Mouse (Mus musculus) naive thymus-derived CD4-positive, alpha-beta T cell, adult 2 months (primary cell): ENCODE measurements around the gene Plppr1.

Experiments used
- DNase-seq: peaks from one replicate; pipeline ENCODE4 v3.0.0-alpha.2; 2011; ENCODE audit warnings: low read depth

Plppr1 gene

DNA sequence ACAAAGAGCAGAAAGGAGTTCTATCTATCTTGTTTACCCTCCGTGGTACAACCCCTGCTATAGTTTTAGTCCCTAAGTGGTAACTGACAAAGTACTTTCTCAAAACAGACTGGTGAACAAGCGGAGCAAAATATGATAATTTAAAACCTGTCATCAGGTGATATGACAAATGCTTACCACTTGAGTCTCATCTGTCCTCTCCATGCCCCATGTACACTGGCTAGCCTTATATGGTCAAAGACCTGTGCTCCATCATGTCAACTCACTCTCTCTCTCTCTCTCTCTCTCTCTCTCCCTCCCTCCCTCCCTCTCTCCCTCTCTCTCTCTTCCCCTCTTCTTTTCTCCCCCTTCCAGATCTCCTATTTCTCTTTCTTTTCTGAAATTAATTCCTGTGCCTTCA is 59.8 kb downstream of the Plppr1 start:
- no peak for DNase-seq

DNA sequence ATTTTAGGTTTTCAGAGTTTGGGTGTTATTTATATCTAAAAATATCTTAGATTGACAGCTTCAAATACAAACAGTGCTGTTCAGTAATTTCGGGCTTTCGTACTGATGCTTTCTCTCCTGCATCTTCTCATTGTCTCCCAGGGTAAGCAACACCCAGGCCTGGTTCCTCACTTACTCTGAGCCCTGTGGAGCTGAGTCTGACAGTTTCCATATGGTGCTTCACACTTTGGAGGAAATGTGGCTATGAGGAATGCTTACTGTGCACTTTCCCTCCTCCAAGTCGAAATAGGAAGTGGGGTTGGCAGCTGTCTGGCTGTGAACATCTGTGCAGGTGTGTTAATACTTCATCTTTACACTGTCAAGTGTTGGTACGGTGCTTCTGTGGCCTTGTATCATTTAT is 85.7 kb downstream of the Plppr1 start:
- no peak for DNase-seq

DNA sequence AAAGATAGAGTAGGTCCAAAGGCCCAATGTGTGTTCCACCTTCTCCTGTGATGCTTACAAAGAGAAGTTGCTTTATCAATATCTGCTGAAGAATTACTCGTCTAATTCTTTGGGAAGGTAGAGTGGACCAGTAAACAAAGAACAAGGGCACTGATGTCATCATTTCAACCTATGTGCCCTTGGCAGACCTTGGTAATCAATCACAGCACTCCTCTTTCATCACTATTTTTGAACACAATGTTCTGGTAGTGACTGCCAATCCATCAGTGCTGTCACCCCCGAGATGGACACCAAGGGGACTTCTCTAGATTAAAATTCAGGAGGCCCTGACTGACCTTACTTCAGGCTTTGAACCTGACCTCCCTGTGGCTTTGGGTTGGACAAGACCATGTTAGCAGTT is 89.7 kb downstream of the Plppr1 start:
- no peak for DNase-seq

DNA sequence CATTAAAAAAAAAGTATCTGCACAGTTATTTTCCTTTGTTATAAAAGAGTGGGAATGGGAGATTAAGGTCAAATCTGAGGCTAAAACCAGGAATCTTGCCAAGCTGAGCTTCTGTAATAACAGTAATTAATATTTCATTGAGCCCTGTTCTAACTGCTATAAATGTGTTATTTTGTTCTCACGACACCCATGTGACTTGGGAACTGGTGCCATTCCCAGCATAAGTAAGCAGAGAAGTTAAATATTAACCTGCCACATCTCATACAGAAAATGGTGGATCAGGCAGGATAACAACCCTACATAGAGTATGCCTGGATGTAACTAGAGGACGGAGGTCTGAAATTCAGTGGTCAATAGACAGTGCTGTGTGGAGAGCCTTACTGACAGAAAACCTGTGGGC is 90.2 kb downstream of the Plppr1 start:
- DNase-seq = no peak

DNA sequence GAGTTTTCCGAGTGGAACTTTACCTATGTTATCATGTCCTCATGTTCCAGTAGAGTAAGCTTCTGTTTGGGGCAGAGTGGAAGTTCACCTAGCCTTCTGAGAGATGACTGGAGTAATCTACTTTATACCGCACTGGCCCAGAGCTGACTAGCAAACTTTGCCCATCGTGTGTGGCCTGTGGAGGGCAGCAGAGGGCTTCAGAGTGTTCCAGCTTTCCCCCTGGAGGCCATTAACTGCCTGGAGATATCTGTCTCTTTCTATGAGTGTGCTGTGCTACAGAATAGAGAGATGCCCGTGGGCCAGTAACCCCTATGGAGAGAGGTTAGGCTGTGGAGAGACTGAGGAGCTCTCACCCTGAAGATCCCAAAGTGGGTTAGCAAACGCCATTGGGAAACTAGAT is 94.8 kb downstream of the Plppr1 start:
- DNase-seq = no peak

DNA sequence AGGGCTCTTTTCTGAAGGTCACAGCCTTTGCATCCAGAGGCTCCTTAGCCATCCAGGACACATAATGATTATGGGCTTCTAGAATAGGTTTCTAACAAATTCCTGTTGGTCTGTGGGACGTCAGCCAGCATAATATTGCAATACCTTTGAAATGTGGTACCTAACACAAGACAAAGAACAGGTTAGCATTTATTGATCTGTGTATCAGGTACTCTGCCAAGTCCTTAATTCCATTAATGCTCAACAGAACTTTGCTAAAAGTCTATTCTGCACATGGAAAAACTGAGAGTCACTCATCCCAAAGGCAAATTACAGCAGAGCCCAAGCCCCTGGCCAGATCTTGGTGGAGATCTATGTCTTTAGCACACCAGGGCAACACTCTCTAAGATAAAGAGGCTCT is 97.7 kb downstream of the Plppr1 start:
- DNase-seq = no peak

DNA sequence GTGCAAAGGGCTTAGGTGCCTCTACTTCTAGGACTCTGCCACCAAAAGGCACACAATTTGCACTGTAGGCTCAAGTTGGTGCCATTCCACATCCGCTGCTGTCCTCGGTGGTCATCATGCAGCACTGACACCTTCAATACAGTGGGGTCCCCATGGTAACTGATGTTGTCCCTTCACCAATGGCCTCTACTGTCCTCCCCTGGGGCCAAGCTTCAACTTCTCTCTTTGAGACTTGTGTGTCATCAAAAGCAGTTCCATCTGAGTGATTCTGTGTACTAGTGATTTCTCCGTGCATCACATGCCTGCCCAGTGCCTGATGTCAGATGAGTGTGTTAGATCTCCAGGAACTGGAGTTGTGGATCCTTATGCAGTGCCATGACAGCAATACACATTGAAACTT is 104.2 kb downstream of the Plppr1 start:
- no peak for DNase-seq

DNA sequence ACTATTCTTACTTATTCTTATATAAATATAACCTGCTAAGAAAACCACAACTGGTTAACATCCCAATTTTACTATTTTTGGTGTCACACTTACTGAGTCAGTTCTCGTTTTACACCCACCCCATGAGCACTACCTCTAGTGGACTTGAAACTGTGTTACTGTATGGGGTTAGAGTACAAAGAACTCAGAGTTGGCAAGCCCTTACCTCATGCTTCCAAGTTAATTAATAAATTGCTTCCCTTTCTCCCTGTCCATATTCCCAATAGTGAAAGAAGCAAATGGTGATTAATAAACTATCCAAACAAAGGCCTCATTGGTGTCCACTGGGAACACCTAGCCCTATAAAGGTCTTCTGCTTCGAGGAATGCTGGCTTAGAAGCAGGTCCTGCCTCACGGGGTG is 107.3 kb downstream of the Plppr1 start:
- no peak for DNase-seq

DNA sequence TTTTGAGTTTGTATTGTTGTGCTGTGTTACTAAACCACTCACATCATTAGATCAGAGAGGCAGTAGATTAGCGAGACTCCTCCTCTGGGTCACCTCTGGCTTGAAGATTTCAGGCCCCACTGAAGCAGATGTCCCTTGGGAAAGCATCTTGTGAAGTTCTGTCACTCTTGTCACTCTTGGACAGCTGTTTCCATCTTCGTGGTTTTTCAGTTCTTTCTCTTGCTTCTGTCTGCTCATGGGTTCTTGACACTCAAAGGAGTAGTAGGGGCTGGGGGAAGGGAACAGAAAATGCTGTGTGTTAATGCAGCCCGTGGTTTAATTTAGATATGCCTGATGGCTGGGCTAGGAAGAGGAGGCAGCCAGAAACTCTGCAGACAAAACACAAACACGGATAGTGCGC is 108.0 kb downstream of the Plppr1 start:
- no peak for DNase-seq

DNA sequence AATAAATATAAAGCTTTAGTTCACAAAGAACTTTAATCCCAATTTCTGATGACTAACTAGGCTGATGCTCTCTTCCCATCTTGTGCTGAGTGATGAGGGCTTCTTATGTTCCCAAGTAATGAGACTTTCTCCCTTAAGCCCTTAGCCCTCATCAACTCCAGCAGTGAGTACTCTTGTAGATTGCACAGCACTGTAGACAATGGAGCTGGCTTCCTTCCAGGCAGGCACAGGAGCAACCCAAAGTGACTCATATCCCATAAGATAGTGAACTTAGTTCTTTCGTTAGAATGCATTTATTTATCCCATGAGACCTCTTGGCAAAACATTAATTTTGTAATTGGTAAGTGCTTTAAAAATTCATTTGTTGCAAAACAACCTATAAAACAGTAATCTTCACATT is 110.4 kb downstream of the Plppr1 start:
- DNase-seq = no peak

DNA sequence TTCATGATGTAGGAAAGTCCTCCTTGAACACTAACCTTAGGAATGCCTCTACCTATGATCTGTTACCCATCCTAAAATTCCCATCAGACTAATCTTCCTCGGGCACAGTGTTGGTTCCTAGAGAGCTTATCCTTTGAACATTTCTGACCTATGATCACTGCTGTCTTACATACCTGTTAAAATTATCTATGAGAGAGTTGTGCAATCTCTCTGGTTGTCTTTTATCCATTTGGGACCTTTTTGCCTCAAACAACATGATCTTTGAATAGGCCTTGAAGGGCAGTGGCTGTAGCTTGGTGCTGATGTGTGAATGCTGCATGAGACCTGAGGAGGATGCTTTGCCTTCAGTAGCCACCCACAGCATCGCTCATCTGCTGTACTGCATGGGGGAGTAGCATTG is 119.0 kb downstream of the Plppr1 start:
- no peak for DNase-seq

DNA sequence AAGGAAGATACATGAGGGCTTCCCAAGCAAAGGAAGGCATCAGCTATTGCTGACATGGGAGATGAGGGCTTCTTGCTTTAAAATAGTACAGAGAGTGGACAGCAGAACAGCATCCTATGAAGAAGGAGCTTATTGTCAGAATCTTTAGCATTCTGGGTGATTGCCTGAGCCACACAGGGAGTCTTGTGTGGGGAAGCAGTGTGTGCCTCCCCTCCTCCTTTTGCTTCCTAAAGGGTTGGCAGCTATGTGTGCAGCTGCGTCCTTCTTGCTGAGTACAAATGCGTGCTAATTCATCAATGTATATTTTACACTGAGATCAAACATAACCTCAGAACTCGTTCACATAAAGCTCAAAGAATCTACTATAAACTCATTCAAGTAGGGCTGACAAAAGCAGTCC is 119.8 kb downstream of the Plppr1 start:
- no peak for DNase-seq

DNA sequence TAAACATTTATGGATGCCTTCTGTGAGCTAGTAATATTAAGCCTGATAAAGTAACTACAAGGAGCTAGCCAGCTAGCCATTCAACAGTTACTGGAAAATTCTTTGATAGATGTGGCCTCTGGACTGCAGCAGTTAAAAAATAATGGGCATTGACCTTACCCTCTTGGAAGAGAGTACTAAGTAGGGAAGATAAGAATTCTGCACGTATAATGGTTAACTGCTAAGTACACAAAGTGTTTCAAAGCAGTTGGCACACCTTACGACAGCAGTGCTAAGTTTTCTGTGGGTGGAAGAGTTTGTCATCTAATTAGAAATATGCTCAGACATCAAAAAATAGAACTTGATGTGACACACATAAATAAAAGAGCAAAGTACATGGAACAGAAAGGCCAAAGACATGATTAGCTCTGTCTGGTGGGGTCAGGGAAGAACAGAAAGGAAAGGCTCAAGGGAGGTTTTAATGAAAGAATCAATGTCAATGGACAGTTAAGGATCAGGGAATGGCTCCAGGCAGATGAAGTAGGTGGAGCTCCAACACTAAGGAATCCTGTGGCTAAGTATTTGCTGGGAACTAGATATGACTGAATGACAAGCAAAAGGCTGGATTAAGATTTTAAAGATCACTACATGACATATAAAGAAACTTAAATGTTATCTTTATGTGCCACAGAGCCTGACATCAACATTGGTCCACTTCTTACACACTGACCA is 120.6 kb downstream of the Plppr1 start:
- DNase-seq = no peak

DNA sequence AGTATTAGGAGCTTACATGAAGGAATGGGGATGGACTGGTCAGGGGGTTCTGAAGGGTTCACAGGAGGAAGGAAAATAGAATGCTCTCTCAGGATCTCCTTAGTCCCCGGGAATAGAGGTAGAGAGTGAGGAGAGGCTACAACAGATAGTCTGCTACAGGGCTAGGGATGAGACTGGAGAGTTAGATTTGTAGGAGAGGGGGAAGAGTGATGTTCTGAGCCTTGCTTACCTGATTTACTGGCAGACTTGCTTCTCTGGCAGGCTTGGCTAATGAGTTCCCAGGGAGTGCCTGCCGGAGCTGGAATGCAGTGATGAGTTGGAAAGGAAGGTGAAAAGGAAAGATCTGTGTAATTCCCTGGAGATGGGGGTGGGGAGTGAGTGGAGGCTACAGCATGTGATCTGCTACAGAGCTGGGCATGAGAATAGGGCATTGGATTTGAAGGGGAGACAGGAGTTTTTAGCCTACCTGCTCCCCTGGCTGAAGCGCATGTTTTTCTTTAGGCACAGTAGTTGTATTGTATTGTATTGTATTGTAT is 131.0 kb downstream of the Plppr1 start:
- no peak for DNase-seq

DNA sequence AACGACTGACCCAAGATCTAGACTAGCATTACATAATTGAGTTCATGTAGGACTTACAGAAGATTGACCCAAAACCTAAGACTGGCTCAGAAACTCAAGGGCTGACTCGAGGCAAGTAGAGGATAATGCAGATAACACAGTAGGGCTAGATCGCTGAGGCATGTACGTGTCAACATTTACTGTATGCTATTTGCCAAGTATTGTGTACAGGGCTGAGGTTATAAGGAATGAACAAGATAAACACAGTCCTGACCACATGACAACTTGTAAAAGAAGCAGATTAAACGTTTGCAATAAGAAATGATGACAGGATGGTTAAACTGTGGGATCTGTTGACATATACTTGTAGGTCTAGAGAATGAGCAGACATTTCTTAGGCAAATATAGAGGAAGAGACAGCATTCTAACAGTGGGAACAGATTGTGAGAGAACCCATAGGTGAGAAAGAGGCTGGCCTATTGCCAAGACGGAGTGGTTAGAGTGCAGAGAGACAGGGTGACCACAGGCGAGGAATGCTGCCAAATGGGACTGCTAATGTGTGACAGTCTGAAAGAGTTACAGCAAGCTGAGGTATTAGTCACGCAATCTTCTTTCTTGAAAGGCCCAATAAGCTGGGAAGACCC is 138.2 kb downstream of the Plppr1 start:
- DNase-seq = no peak

DNA sequence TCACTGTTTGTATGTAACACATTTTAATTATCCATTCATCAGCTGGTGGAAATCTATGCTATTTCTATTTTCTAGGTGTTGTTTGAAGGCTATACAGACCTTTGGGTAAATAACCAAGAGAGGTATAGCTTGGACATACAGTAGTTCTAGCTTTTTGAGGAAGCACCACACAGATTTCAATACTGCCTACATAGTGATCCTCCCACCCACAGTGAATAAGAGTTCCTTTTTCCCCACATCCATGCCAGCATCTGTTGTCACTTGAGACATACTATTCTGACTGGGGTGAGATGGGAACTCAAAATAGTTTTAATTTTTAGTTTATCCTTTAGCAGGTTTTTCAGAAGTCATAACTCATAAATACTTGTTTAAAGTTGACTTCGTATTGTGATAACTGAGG is 151.4 kb downstream of the Plppr1 start:
- DNase-seq = no peak

DNA sequence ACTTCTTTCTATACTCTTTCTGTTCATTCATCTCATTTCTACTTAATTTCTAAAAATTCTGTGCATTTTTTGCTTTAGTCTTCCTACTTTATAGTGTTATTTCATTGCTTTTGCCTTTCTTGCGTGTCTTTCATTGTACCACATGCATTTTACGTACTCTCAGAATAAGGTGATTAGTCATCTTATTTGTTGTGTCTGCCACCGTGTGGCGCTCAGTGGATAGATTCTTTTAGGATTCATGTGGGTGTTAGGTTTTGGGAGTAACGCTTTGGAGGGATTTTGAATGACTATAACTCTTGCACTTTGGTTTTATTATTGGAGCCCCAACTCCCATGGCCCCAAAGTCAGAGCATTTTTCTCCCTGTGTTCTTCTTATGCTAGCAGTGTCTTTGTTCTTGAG is 152.5 kb downstream of the Plppr1 start:
- no peak for DNase-seq

DNA sequence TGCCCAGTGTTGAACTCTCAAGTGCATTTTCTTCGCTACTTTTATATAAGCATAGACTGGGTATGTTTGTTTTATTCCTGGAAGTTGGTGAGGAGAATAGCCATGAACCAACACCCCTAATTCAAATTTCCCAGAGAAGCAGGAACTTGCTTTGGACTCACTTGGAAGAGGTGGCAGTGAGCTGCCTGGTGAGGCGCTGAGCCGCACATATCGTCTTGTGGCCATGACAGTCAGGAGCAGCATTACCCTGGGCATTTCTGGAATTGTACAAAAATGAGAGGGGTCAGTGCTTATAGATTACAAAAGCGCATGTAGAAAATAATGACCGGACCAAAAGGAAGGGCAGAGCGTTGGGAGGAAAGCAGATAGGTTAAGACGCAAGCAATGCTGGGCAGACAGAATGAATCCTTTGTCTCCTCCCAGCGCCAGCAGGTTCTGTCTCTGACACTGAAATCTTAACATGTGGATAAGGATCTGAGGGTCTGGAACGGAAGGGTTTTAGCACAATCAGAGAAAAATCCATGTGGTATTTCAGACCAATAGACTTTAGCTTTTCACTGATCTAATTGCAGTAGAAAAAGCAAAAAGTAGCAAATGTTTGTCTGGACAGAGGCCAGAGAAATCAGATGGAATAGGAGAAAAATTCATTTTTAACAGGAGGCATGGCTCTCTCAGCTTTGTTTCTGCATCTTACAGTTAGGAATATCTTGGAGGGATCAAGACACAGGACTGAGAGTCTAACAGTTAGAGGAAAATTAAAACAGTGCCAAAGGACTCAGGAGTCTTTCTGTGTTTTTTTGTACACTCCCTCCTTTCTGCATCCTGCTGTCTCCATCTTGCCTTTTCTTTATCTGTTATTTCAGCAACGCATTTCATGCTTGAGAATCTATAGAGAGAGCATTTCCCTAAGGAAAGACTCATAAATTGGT is 153.8 kb downstream of the Plppr1 start:
- DNase-seq = no peak

DNA sequence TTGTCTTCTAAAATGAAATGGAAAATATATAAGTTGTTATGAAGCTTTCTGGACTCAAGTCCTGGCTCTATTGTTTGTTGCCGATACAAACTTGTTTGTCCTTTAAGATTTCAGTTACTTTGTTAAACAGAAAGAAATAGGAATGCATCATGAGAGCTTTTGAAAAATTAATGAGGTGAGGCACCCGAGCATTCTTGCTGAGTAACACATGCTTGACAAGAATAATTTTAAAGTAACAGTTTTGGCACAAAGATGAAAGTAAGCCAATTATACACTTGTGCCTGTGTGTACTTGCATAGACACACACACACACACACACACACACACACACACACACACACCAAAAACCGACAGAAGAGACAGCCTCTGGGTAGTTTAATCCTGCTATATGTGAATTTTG is 155.3 kb downstream of the Plppr1 start:
- no peak for DNase-seq

DNA sequence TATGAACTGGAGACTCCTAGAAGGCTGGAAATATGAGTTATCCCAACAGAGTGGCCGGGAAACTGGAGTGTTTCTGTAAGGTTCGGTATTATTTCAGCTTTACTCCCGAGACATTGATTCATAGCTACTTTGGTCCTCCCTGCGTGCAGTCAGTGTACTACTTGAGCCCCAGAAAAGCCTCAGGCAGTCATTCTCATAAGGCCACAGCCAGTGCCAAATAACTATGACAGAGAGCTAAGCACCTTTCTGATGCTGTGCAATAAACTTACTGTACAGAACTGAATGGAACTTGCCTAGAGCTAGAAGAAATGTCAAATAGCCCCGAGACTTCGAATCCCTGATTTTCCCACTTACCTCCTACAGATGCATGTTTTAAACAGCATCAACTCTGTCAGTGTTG is 164.4 kb downstream of the Plppr1 start:
- no peak for DNase-seq

DNA sequence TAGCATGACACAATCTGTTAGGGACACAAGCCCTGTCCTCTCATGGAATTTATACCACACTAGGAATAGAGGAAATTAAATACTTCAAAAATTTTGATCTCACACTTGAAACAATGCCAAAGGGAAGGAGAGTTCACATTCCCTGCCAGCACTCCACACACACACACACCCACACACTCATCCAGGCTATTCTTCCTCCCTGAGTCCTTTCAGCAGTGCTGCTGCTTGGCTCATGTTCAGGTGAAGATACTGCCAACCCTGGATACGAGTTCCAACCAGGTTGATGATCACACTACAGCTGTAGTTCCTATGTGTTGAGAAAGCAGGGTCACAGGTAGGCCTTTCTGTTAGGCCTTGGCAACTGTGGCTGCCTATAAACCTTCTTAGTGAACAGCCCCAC is 165.9 kb downstream of the Plppr1 start:
- DNase-seq = no peak

DNA sequence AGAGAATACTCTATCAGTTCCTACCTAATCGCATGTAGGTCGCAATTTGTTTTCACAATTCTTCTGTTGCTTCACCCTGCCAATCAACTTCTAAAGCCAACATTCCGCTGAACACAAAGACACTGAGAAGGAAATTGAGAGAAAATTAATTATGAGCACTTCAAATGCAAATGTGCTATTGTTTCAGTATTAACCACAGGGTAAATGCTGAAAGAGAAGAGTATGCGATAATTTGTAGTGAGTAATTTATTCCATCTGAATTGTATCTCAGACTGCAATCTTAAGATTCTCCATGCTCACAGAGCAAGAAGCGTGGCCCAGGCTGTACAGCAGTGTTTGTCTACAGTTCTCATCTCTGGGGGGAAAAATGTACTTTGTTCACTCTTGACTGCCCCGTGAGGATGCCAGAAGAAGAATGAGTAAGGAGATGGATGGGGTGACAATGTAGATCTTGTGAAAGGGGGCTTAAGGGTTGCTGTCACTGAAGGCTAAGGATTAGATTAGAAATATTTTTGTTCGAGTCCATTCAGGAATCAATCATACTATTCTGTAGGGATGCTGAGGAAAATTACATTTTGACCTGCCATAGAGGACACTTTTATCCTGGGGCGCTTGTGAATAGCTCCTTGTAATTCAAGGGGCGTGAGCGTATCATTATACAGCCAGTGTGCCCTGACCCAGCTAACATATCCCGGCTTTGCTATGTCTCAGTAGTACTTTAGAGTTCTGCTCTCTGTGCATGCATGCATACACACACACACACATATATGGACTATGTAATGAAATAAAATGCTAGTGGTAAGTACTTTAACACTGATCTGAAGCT is 173.3 kb downstream of the Plppr1 start:
- no peak for DNase-seq
